Mouse (Mus musculus) lung, postnatal 36 days (tissue): Measurements from ENCODE around the gene Inpp4a.

Experiments used
- DNase-seq: peaks from one replicate; pipeline ENCODE4 v3.0.0; 2022; ENCODE audit warnings: mixed read lengths

Inpp4a gene

GRCm38 (mm10) chr1:37324569-37324968 lies 24.9 kb downstream of the Inpp4a start:
- DNase-seq: no peak

GRCm38 (mm10) chr1:37327311-37327710 lies 27.6 kb downstream of the Inpp4a start:
- no peak for DNase-seq

DNA sequence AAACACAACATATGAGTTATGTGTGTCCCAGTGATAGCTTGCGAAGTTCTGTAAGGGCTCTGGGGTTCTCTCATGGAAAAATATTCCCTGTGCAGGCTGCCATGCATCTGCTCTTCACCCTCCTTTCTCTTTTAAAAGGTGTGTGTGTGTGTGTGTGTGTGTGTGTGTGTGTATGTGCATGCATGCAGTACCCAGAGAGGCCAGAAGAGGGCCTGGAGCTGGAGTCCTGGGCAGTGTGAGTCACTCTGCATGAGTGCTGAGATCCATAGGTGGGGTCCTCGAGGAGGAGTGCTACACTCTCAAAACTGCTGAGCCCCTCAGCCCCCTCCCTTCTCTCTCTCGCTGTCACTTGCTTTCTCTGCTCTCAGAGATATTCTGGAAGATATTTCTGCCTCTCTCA lies 29.5 kb downstream of the Inpp4a start:
- DNase-seq: no peak

DNA sequence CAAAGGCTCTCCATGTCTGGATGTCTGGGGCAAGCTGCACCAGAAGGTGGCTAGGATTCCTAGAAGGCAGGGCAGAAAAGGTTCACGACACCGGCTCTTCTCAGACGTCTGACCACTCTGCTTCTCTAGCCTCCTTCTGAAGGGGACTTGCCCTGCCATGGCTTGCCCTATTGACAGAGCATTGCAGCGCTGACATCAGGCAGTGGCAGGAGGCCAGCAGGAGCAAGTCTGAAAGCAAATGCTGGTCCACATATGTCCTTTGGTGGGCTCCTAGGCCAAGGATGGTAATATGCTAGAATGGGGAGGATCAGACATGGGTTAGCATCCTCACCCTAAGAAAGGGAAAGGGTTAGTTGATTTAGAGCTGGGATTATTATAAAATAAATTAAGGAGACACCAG lies 30.2 kb downstream of the Inpp4a start:
- no peak for DNase-seq

DNA sequence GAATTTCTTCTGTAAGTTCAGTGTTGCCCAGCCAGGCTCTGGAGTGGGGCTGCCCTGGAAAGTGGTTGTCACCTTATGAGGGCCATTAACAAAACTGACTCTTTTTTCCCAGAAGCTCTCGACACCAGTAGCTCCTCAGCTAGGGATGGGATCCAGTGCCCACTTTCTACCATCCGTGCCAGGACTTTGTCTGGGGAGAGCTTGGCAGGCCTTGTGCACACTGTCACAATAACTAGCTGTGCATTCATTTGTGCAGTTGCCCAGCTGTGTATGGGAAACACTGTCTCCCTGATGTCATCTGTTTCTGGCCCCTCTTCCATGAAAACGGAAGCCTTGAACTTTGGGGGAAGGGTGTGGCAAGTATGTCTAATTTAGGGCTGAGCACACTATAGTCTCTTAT lies 33.1 kb downstream of the Inpp4a start:
- DNase-seq: no peak

GRCm38 (mm10) chr1:37333741-37334440 lies 34.2 kb downstream of the Inpp4a start:
- DNase-seq: no peak

GRCm38 (mm10) chr1:37336022-37336421 lies 36.4 kb downstream of the Inpp4a start:
- no peak for DNase-seq

- no peak for DNase-seq
These were observed 37.1 kb downstream of the Inpp4a start for GRCm38 (mm10) chr1:37336794-37337193.

DNA sequence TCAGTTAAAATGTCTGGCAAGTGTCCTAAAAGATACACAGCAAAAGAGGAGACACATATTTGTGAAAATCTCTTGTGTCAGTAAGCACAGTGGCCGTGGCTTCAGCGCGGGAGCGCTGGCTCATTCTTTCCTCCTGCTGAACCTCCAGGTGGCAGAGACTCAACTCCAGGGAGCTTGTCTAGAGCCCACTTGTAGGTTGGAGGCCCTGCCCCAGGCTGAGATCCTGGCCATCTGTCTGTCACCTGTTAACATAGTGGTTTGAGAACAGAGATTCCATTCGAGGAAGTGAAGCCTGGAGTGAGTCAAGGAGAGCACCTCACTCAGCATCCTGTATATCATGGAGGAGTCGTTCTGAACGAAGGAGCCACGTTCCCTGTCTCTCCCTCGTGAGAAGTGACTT lies 37.6 kb downstream of the Inpp4a start:
- DNase-seq: no peak

GRCm38 (mm10) chr1:37339144-37339543 lies 39.5 kb downstream of the Inpp4a start:
- DNase-seq: no peak

DNA sequence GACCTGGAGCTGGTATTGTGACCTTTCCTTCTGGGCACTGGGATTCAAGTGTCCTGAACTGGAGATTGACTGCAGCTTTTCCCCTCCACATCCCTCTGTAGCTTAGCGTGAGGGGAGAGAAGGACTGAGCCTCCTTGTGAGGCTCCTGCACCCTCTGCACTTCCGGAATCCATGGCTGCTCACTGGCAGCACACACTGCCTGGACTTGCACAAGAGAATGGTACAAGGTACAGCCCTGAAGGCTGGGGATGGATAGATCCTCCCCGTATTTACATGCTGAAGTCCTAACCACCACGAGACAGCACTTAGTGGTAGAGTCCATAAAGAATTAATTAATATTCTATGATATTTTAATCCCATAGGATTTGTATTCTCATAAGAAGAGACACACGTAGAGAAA lies 41.7 kb downstream of the Inpp4a start:
- DNase-seq: no peak

DNA sequence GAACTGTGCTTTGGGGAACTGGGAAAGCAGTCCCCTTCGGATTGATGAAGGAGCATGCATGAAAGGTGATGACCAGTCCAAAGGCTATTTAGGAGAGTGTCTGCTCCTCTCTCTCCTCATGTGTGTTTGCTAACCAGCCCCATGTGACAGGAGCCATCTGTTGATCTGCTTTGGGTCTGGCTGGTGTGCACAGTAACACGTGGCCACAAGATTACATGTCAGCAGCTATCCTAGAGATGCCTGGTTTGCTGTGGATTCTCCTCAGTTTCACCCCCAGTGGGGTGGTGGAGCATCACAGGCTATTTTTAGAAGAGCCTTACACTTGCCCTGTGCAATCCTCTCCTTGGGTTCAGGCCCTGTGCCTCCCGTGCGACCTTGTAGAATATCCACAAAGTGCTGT lies 42.2 kb downstream of the Inpp4a start:
- DNase-seq: no peak

DNA sequence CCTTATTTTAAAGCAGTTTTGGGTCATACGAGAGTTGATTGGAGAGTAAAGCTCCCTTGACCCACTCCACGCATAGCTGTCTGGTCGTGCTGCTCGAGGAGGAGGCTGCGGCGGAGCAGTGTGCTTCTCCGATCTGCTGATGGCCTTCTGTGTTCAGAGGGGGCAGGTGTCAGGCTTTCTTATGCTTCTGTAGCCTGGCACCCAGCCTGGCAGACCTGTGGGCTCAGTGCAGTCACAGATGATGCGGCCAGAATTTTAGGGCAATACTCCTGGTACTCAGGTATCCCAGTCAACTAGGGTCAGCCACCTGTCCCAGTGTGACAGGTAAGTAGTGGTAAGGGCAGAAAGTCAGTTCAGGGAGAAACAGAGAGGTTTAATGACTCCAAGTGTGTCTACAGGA lies 42.9 kb downstream of the Inpp4a start:
- no peak for DNase-seq

- no peak for DNase-seq
These were observed 43.6 kb downstream of the Inpp4a start for GRCm38 (mm10) chr1:37343265-37343664.

- peak; percentile 40 for DNase-seq
These were observed 44.7 kb downstream of the Inpp4a start for GRCm38 (mm10) chr1:37344223-37344916.

DNA sequence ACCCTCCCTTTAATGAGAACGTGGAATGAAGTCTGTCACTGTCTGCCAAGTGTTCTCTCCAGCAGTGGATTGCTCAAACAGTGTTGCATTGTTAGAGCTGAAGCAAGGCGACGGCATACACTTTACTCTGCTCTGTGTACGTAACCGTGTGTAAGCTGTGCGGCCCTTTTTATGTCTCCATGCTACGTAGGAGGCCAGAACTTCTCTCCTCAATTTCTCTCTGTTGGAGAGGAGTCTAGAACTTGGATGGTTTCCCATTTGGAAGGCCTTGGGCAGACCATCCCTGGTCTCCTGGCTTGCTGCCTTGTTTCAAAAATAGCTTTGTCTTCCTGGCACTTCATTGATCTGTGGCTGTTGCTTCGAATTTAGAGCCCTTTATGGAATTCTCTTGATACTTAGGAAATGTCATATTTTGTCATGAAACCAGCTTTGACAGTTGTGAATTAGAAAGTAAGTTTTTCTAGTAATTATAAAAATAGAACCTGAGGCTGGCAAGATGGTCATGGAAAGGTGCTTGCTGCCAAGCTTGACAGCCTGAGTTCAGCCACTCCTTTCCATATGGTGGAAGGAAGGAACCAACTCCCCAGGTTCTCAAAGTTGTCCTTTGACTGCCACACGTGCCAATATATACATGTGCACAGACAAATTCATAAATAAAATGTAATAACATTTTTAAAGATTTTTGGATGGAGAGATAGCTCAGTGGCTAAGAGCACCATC lies 47.9 kb downstream of the Inpp4a start:
- peak; percentile 35 for DNase-seq

DNA sequence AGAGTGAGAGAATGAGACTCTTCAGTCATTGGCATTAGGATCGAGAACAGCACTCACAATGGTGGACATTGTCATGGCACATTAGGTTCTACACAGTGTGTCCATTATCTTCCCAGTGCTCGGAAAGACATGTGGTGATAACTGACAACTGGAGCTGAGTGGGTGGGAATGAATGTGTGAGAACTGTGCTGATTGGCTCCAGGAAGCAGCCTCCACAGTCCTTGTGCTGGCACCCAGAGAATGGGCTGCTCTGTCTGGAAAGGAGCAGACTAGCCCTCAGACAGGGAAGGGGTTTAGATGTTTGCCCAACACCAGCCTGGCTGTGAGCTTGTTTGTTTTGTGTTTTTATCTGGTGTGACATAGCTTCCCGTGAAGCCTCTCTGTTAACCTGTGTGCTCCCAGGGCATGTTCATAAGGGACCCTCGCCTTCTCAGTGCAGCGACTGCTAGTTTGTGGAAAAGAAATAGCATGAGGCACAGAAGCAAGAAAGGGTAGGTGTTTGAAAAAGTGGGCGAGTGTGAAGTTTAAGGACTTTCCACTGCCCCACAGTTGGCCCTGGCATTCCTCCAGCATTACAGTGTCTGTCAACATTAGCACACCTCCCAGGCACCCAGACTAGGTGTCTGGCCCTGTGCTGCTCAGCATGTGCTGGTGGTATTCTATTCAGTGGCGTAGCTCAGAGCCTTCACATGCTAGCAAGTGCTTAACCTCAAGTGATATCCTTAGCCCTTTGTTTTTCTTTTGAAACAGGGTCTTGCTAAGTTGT lies 51.4 kb downstream of the Inpp4a start:
- peak; percentile 57 for DNase-seq

DNA sequence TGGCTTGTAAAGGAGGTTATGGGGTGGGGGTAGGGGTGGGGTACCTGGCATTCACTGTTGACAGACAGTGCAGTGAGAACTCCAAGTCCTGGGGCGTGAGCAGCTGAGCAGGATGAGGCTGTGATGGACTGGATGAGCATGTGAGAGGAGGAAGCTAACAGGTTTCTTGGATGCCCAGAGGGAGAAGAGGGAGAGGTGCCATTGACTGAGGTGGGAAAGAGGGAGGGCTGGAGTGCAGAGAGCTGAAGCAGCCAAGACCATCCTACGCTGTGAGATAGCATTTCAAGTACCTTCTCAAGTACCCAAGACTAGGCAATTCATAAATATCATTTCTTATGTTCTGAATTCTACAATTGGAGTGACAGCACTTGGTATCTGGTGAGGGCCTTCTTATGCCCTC lies 52.3 kb downstream of the Inpp4a start:
- DNase-seq: no peak

GRCm38 (mm10) chr1:37353456-37353855 lies 53.8 kb downstream of the Inpp4a start:
- no peak for DNase-seq

DNA sequence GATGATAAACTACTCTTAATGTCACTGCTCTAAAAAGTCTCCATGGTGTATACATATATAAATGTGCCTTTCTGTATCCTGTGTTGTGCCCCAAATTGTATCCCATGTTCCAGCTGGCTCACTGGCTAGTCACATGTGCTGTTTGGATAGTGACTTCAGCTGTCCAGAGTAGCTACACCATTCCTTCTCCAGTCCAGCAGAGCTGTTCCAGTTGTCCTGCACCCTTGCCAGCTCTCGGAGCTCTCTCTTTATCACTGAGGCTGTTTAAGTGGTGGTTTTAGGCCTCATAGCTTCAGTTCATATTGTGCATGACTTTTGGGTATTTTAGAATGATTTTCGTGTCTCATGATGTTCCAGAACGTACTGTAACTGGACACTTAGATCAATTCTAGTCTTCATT lies 55.8 kb downstream of the Inpp4a start:
- DNase-seq: no peak

GRCm38 (mm10) chr1:37356305-37356704 lies 56.6 kb downstream of the Inpp4a start:
- DNase-seq: no peak

DNA sequence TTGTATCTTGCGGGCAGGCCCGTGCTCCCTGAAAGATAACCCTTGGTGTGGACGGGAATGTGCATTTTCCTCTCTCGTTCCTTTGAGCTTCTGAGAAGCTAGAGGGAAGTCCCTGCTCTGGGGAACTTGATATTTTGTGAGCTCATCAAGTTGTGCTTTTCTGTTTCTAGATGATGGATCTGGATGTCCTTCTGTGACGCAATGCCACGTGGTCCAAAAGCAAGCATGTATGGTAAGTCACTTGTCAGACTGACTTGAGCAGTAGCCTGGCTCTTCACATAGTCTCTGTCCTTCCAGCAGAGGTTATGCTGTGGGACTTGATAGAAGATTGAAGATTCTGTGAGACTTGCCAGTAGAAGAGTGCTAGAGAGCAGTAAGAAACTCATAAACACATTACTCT lies 57.5 kb downstream of the Inpp4a start:
- DNase-seq: no peak

- DNase-seq: no peak
These were observed 59.0 kb downstream of the Inpp4a start for GRCm38 (mm10) chr1:37358621-37359020.
